Mouse (Mus musculus): Measurements from ENCODE around the gene Akap3.

Gene Akap3

DNA sequence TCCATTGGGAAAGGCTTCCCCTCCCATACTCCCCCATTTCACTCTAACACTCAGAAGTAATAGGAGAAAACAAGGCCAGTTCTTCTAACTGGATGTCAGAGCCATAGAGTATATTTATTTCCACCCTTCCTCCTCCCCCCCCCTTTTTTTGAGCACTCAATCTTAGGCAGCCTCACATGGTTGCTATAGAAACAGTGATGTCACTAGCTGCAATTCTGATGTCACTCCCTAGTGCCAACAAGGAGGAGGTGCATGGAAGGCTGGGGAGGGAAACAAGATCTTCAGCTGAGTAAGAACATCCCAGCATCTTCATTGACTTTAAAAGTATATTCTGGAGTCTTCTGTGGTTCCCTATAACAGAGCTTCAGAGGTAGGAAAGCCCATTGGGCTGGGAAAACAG is at the start of gene Akap3:
Akap3 (plus strand) TSS at position 218 of the 400 bp plus-strand sequence.
- DNase-seq = no peak

DNA sequence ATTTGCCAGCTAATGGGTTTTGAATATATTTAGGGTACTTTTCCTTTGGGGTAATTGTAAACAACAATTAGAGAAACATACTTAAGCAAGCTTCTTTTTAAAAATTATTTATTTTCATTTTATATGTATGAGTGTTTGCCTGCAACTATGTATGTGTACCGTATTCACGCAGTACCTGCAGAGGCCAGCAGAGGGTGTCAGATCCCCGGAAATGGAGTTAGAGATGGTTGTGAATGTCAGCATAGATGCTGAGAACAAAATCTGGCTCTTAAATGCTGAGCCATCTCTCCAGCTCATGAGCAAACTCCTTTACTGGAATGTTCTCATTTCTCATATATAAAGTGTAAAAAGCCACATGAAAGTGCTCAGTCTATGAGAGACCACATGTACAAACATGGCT is 46.1 kb upstream of the Akap3 start:
- no peak for DNase-seq

DNA sequence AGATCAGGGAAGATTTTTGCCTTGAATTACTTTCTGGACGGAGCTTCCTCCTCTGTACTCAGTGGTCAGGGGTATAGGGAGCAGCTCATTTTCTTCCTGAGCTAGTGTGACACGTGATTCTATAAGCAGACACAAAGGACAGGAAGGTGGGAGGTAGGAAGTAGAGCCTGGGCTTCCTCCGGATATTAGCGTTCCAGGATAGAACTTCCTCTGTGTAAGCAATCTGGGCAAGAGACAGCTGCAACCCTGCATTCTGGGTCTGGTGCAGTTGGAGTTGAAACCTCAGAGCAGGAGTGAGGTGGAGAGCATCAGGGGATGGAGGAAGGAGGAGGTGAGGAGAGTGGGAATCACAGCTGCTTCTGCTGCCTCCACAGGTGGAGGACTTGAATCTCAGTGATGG is 44.8 kb upstream of the Akap3 start:
- peak; percentile 28 for DNase-seq

DNA sequence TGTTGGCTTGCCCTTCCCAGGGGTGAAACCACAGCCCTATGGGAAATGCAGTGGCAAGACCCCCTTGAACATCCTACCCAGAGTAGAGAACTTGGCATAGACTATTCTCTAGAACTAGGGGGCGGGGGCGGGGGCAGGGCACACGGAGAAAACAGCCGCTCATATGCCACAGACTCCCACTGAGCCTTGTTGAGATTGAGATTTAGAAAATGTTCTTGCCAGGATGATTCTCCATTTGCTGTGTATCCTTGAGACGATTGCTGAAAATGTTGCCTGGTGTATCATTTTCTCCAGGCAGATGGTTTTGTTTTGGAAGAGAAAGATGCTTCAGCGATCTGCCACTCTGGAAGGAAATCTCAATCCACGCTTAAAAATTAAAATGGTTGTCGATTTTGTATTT is 44.3 kb upstream of the Akap3 start:
- peak; percentile 40 for DNase-seq

DNA sequence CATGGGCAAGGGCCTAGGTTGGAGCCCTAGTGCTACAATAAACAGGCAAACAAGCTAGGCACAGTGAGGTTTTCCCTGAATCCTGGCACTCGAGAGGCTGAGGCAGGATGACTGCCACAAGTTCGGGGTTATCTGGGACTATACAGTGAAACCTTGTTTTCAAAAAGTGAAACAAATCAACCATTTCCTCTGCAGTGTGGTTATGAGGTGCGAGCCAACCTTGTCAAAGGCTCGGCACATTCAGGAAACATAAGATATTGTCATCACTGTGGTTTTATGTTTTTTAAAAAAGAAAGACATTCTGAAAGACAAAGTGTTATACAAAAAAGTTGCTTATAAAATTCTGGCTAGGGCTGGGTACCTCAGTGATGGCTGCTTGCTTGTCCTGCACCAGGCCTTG is 41.4 kb upstream of the Akap3 start:
- no peak for DNase-seq

DNA sequence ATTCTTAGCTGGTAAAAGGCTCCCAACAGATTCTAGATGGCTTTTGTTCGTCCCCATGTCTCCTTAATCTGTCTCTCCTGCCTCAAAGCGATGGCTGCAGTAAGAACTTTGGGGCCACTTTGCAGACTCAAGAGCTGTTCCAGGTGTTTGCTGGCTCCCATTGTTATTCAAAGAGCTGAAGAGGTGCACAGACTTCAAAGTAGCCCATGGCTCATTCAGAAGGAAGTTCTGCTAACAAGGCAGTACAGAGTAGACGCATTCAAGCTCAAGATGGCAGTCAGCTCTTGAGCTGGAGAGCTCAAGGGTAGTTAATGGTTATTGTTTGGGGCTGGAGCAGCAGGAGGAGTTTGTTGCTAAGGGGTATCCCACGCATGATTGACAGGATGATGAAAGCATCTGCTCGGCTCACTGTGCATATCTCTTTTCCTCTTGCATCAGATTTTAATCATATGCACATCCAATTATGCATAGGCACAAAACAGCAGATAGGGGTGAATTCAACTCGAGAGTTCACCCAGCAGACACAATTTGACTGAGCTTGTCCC is 37.6 kb upstream of the Akap3 start:
- DNase-seq = no peak

DNA sequence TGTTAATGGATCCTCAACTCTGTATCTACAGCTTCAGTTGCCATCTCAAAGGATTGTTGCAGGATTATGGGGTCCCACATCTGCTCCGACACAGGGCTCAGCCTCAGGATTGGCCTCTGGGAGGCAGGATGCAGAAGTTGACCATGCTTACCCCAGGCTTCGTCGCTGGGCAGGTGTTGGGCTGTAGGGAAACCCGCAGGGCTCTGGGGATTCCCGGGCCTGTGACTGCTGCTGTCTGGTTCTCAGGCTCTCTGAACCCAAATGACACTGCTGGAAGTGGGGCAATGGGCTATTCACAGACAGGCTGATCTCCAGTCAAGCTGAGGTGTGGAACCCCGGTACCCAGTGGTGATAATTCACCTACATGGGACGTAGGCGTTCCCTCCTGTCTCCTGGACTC is 36.6 kb upstream of the Akap3 start:
- DNase-seq = no peak

DNA sequence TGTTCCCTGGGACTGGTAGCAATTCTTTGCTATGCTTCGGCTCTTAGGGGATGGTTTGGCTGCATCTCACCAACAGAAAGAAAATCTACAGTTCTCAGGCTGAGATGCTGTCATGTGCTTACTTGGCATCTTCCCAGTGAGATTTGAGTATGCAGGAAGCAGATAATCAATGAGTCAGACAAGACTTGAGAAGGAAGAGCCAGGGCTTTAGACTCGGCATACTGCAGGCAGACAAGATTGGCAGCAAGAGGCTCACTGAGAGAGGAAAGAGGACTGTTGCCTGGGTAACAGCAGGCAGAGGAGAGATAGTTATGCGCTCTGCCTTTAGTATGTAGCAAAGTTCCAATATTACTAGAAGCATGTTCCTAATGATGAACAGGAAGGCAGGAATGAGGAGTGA is 29.8 kb upstream of the Akap3 start:
- DNase-seq = peak; percentile 65

DNA sequence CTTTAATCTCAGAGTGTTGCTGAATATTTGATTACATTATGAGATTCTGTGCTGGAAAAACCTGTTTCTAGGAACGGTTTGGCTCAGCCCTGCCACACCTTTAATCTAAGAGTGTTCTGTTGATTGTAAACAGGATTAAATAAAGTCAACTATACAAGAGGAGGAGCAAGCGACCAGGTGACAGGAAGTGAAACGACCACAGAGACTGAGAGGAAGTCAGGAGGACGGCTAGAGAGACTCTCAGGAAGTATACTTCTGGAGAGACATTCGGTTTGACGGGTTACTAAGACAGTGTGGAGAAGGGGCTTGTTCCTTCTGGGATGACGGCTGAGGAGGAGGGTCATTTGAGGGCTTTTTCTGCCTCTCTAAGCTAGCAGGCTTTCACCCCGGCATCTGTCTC is 16.3 kb upstream of the Akap3 start:
- no peak for DNase-seq

DNA sequence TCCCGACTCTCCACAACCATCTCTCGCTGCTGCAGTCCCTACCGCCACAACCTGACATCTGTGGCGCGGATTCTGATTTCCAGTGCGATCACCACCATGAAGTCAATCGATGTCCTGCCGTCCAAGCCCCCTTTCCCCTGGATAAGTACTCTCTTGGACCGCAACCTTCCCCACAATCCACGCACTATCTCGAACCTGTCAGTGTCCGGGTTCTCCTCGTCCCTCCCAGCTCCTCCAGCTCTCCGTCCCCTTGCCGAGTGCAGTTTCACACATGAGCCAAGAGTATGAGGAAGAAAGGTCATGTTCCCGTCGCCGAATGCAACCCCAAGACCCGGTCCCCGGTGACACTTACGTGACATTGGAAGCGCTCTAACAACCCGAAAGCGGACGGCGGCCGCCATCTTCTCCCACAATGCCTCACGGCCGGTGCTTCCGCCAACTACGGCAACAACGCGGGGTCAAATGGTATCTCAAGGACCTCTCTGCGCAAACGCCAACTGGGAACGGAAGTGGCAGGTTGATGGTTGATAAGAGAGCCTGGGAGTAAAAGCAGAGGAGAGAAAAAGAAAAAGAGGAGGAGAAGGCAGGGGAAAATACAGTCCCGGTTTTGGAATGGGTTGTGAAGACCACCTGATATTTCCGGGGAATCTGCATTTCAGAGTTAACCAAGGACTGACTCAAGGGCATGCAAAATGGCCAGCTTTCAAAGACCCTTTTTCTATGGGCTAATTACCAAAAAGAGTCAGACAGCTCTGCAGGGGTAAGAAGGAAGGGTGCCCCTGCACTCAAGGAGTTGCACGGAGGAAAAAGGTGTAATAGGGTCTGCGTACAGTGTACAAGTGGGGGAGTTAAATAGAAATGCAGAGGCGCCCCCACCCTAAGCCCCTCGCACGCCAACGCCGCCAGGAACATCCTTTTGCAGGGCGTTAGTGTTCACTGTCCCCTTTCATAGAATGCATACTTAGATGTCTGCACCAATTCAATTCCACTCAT is 3.9 kb upstream of the Akap3 start, which contains the start of gene Ndufa9:
Ndufa9 (minus strand) TSS at position 425 of the 993 bp plus-strand sequence.
- peak; percentile 93 for DNase-seq

DNA sequence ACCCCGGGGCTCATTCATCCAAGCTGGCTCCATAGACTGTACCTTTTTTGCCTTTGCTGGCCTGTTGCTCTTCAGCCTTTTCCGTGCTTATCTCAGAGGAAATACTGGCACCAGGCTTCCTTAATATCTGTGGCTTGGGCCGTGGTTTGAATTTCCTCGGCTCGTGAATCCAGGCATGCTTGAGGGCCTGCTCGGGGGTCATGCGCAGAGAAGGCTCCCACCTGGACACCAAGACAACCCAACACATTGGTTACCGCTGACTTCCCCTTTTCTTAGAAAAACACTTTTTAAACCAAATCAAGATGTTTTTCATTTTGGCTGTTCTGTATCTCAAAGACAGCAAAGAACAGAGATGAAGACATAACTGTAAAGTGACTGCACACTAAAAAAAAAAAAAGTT is 24.2 kb downstream of the Akap3 start:
- DNase-seq = no peak

DNA sequence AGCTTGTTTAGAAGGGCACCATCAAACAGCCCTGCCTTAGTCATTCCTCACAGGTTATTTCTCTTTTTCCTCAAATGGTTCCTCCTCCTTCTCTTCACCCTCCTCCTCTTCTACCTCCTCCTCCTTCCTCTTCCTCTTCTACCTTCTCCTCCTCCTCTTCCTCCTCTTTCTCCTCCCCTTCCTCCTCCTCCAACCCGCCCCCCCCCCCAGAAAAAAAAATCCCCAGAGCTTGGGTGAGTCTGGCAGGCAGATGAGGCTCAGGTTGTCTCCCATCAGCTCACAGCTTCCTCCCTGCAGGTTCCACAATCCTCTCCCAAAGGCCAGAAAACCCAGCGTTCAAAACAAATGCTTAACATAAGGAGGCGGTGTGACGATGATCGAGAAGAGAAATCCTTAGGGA is 54.5 kb downstream of the Akap3 start:
- DNase-seq = no peak

DNA sequence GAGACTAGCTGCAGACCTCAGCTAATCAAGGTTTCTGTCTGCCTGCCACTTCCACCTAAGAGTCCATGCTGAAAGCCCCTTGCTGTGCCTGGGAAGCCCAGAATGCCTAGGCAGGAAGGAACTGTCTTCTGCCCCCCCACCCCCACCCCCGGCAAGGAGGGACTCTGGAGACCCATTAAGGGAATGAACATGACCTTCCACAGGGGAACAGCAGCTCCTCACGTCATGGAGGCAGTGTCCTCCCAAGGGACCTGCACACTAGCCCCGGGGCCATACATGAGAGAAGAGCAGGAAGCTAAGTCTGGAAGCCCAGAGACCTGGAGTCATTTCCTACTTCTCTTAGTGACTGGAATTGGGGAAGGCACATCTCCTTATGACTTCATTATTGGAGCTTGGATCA is 55.0 kb downstream of the Akap3 start:
- DNase-seq = no peak

DNA sequence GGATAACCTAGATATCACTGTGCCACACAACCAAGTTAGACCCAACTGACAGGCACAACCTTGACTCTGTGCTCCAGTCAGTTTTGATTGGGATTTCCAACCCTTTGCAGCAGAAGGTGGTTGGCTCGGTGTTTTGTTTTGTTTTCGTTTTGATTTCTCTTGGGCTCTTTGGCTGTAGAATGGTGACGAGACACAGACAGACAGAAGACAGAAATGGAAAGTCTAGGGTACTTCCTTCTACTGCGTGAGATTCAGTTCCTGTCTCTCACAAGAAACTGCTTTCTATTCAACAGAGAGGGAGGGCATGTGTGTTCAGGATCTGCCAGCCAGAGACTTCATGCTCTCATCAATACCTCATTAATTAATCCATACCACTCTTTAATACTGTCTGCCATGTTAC is 57.8 kb downstream of the Akap3 start:
- peak; percentile 38 for DNase-seq

DNA sequence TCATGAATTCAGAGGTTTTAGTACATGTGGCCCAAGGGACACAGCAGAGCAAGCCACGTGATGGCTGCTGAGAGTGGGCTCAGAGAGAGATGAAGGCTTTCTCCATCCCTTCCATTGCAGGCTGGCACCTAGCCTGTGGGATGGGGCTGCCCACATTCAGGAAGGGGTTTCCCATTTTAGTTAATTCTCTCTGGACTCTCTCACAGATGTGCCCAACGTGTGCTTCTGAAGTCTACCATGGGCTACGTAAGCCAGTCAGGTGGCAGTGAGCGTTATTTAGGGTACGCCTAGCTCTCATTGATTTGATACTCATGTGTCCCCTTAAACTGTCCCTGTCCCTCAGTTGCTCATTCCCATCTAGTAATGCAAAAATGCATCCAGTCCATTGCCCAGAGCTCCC is 62.0 kb downstream of the Akap3 start:
- no peak for DNase-seq

DNA sequence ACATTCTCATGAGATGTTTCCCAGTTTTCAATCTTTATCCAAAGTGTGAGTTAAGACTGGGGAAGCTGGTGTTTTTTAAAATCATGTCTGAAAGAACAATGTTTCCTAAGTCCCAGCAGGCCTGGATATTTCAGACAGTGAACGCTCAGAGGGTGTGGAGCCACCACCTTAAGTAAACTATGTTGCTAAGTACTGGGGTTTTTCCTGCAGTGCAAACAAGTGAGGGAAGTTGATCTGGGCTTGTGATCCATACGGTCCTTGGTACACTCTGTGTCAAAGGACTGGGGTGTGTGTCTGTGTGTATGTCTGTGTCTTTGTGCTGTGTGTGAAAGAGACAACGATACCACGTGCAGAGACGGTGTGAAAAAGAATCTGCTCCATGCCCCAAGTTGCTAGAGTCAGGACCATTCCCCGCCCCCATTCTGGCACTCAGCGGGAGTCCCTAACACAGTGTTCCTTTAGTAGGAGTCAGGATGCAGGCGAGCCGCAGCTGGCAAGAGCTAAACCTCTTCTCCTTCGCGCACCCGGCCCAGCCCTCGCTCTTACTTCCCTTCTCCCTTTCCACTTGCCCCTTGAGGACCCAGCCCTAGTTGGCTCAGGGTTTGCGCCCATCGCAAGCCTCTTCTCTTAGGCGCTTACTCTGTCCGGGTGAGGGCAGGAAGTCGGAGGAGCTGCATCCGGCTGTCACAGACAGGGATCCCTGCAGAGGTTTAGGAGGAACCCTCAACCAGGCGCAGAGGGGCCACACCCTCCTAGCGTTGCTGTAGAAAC is 68.4 kb downstream of the Akap3 start, which contains the start of gene Dyrk4:
Dyrk4 (minus strand) TSS at position 729 of the 771 bp plus-strand sequence.
- peak; percentile 32 for DNase-seq
